Mouse (Mus musculus) liver, adult (tissue): ENCODE measurements around the gene Rcbtb2.

ENCODE experiments used
- GATA4 ChIP-seq: IDR thresholded peaks from 2 replicates; pipeline ENCODE4 v1.6.1; 2014; ENCODE audit warnings: mild to moderate bottlenecking, low read length; ENCODE audit not compliant: insufficient replicate concordance

Gene Rcbtb2

DNA sequence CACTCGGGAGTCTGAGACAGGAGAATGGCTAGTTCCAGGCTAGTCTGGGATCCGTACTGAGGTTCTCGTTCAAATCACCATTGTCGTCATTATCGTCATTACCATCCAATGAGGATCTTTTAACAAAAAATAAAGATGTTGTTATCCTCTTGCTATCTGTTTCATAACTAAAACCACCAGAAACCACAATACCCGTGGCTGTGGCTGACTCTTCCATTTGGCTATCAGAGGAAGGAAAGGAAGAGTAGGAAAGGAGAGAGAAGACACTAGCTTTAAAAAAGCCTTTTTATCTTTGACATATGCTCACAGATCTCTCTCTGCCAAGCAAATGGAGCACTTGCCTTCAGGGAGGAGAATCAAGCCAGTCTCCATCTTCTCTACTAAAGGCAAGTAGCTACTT lies 14.9 kb upstream of the Rcbtb2 start:
- TF ChIP-seq GATA4 = no peak

DNA sequence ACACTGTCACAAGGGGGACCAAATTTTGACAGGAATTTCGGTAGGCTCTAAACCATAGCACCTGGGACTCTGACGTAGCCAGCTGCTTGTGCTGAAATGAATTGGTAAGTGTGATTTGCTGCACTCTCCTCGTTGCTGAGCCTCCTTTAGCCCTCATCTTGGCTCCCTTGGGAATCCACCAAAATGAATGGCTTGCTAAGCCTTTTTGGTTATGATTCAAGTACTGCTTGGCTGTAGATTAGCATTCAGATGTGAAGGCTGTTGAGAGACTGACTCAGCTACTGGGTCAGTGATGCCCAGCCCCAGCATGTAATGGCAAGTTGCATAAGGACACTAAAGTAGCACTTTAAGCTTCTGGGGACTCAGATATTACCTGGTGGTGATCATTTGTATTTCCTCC lies 12.2 kb upstream of the Rcbtb2 start:
- no peak for TF ChIP-seq GATA4

DNA sequence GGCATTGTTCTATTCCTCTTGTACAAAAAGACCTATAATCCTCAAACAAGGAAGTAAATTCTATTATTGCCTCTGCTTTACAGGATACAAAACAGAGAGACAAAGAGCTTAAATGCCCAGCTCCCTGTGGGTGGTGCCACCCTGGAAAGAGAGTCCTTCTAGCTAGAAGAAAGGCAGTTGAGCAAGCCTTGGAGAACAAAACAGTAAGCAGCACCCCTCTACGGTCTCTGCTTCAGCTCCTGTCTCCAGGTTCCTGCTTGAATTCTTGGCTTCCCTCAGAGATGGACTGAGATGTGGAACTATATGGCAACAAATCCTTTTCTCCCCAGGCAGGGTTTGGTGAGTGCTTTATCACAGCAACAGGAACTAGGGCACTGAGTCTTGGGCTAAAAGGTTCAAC lies 11.7 kb upstream of the Rcbtb2 start:
- no peak for TF ChIP-seq GATA4

- no peak for TF ChIP-seq GATA4
Observed at GRCm38 (mm10) chr14:73112186-73112840, 10.5 kb upstream of the Rcbtb2 start.

DNA sequence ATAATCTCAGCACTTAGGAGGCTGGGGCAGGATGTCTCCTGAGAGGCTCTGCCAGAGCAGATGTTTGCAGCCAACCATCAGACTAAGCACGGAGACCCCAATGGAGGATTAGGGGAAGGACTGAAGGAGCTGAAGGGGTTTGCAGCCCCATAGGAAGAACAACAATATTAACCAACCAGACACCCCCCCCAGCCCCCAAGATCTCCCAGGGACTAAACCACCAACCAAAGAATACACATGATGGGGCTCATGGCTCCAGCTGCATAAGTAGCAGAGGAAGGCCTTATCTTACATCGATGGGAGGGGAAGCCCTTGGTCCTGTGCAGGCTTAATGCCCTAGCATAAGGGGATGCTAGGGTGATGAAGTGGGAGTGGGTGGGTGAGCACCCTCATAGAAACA lies 6.5 kb upstream of the Rcbtb2 start:
- TF ChIP-seq GATA4 = no peak

- TF ChIP-seq GATA4 = no peak
Observed at GRCm38 (mm10) chr14:73116938-73117337, 5.9 kb upstream of the Rcbtb2 start.

- TF ChIP-seq GATA4 = peak; percentile 46; the same call in 1 of the 2 replicates
Observed at GRCm38 (mm10) chr14:73117411-73118392, 5.1 kb upstream of the Rcbtb2 start.

DNA sequence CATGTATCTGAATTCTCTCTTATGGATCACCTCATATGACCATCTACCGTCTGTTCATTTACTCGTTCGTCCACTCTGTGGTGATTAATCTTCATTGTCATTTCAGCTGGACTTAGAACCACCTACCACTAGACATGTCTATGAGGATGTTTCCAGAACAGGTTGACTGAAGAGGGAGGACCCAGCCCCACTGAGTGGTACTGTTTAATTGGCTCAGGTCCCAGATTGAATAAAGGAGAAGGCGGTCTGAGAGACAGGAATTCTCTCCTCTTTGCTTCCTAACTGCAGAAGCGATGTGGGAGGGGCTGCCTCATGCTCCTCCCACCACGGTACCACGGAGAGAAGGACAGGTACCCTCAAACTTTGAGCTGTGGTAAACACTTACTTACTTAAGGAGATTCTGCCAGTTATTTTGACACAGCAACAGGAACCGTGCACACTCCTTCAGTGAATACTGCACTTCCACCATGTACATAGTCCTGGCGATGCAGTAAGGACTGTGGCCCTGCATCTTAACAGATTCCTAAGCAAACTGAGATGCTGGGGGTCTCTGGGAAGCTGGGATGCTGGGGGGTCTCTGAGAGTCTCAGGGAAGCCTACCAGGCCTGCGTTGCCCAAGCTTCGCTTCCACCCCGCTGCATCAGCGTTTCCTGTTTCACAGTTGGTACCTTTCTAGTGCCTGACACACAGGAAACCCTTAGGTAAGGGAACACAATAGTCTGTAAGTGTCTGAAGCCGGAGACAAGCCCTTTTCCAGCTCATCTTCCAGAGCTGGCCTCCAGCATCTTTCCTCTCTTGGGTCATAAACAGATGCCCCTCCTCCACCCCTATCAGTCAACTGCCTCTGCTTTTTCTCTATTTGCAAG lies 4.1 kb upstream of the Rcbtb2 start:
- no peak for TF ChIP-seq GATA4

- no peak for TF ChIP-seq GATA4
Observed at GRCm38 (mm10) chr14:73119459-73119858, 3.4 kb upstream of the Rcbtb2 start.

DNA sequence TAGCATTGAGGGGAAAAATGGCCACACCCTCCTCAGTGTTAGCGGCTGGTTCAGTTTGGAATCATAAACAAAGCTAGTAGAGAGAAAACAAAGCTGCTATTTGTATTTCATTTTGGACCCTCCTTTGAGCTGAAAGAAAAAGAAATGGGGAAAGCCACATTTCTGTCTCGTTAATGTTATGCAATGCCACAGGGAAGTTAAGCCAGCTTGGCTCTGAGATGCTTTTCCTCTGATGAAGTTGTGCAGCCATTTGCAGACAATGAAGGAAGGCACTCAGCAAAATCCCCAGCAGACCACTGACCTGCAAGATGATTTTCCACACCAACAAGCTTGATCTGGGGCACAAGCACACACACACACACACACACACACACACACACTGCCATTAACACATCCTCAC lies 2.9 kb upstream of the Rcbtb2 start:
- no peak for TF ChIP-seq GATA4

GRCm38 (mm10) chr14:73122211-73122922 lies 470 bp upstream of the Rcbtb2 start:
- peak; percentile 93 for TF ChIP-seq GATA4

DNA sequence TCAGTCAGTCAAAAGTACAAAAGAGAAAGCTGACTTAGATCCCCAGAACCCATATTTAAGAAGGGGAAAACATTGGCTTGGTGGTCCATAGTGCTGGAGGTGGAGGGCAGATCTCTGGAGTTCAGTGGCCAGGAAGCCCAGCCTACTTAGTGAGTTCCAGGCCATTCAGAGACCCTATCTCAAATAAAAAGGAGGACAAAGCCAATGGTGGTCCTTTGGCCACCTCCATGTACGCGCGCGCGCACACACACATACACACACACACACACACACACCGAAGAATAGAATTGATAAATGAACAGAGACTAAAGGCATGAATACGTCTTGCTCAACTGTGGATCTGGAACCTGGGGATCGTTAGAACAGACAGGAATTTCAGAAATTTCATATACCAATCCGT lies 544 bp downstream of the Rcbtb2 start:
- TF ChIP-seq GATA4 = no peak

DNA sequence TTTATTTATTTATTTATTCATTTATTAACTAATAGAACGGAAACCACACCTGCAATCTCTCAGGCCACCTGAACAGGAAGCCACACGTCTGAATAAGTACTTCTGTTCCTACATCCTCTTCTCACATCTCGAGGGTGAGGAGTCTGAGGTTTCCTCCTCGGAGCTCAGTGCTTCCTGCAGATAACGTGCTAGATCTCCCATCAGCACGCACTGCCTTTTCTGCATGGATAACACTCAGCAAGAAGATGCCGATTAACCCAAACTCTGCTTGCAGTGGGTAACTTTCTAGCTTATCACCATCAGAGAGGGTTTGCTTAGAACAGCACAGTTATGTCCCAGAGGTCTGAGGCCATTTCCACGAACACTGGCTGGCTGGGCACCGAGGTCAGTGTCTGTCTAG lies 949 bp downstream of the Rcbtb2 start:
- TF ChIP-seq GATA4 = peak; percentile 99

DNA sequence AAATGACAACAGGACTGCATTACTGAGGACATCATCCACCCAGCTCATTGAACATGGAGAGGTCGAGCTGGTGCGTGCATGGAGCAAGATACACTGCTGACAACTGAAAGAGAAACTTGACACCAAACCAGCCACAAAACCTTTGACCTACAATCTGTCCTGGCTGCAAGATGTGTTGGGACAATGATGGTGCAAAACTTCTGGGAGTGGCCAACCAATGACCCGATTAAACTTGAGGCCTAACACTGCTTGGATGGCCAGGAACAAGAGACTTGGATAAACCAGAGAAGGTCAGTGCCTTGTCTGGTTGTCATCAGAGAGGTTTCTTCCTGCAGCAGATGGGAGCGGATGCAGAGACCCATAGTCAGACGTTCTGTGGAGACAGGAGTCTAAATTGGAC lies 7.7 kb downstream of the Rcbtb2 start:
- peak; percentile 54; the same call in 1 of the 2 replicates for TF ChIP-seq GATA4
